ENCODE assay signal across 22 mouse cellular contexts in the genomic region with DNA sequence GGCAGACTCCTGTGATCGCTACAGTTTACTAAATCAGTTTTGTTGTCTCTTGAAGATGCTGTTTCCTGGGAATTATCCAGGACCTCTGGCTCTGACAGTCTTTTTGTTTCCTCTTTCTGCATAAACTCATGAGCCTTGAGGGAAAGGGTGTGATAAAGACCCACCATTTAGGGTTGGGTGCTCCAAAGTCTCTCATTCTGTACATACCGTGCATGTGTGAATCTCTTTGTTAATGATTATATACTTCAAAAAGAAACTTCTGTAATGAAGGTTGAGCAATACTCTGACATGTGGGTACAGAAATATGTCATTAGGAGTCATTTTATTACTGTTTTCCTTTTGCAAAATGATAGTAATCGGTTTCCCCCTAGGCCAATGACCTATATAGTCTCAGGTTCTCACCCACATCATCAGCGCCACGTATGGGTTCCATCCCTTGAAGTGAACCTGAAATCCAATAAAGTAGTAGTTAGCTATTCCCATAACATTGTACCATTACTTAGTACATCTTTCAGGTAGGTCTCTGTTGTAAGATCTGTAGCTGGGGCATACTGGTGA.
"Had no signal": no experiment of that assay in that cellular context is flagged by ENCODE, and none has a peak within 500 bp of the region (broad histone marks: within the 10 kb centered on the region; RNA-seq: fewer than 3 reads in every experiment).

No protein-coding gene starts in this region.

- H3K36me3 ChIP-seq: heart, embryonic 13.5 days; heart, embryonic 15.5 days; hindbrain, embryonic 13.5 days; hindbrain, embryonic 15.5 days; limb, embryonic 13.5 days; limb, embryonic 15.5 days; liver, embryonic 12.5 days had no signal

- DNase-seq: gastrocnemius, postnatal 14 days; gastrocnemius, postnatal 36 days; heart, adult 2 months; heart, postnatal 14 days; heart, postnatal 36 days; kidney, adult 18-20 months; kidney, adult 8-10 months; kidney, postnatal 10 days; kidney, postnatal 25 days; kidney, postnatal 4 days; left cerebral cortex, postnatal 4 days had no signal

- H3K4me1 ChIP-seq: hindbrain, embryonic 15.5 days; limb, embryonic 13.5 days; limb, embryonic 15.5 days; liver, embryonic 12.5 days had no signal

- H3K4me2 ChIP-seq: heart, embryonic 11.5 days; heart, embryonic 13.5 days; heart, embryonic 15.5 days; hindbrain, embryonic 13.5 days; hindbrain, embryonic 15.5 days; limb, embryonic 13.5 days; limb, embryonic 15.5 days; liver, embryonic 12.5 days had no signal

- H3K4me3 ChIP-seq: heart, adult 2 months; heart, embryonic 13.5 days; heart, embryonic 15.5 days; hindbrain, embryonic 13.5 days; hindbrain, embryonic 15.5 days; layer of hippocampus, adult 2 months; limb, embryonic 13.5 days; limb, embryonic 15.5 days; liver, embryonic 12.5 days had no signal

- H3K27me3 ChIP-seq: heart, embryonic 13.5 days; heart, embryonic 15.5 days; hindbrain, embryonic 13.5 days; hindbrain, embryonic 15.5 days; limb, embryonic 13.5 days; limb, embryonic 15.5 days; liver, embryonic 12.5 days had no signal

- H3K9me3 ChIP-seq: heart, embryonic 13.5 days; heart, embryonic 15.5 days; hindbrain, embryonic 13.5 days; hindbrain, embryonic 15.5 days; limb, embryonic 13.5 days; limb, embryonic 15.5 days; liver, embryonic 12.5 days had no signal

- H3K27ac ChIP-seq: heart, adult 2 months; heart, embryonic 13.5 days; heart, embryonic 15.5 days; hindbrain, embryonic 13.5 days; hindbrain, embryonic 15.5 days; hindbrain, postnatal 0 days; layer of hippocampus, adult 2 months; limb, embryonic 13.5 days; limb, embryonic 15.5 days; liver, embryonic 12.5 days; liver, embryonic 14.5 days had no signal

- ATAC-seq: hindbrain, postnatal 0 days; liver, embryonic 12.5 days had no signal

- H3K9ac ChIP-seq: heart, embryonic 13.5 days; heart, embryonic 15.5 days; hindbrain, embryonic 13.5 days; hindbrain, embryonic 15.5 days; limb, embryonic 13.5 days; limb, embryonic 15.5 days; liver, embryonic 12.5 days; liver, embryonic 14.5 days had no signal
